Mouse (Mus musculus) kidney, embryonic 15.5 days (tissue): Measurements from ENCODE around the gene Cmtm4. TPM values are rescaled to one million over a fixed set of nuclear protein-coding genes. Genes with fewer than 3 reads are reported as not detected.

Experiments used
- ATAC-seq: fragments of 200-750 bp; cut with Nextera tagmentation; replicated peaks from 2 replicates; pipeline ENCODE4 v1.8.0; 2017; ENCODE audit warnings: moderate TSS enrichment; ENCODE audit not compliant: low FRiP score
- H3K27ac ChIP-seq: fragments of 300-500 bp; sonication (generic); 2 replicates; pipeline ENCODE4 v1.5.1; 2015; ENCODE audit warnings: mild to moderate bottlenecking, inconsistent platforms
- H3K27me3 ChIP-seq: fragments of 300-500 bp; sonication (generic); 2 replicates; pipeline ENCODE4 v1.6.1; 2015; ENCODE audit warnings: inconsistent platforms
- H3K36me3 ChIP-seq: fragments of 300-500 bp; sonication (generic); 2 replicates; pipeline ENCODE4 v1.6.1; 2015; ENCODE audit warnings: inconsistent platforms
- H3K4me1 ChIP-seq: fragments of 300-500 bp; sonication (generic); 2 replicates; pipeline ENCODE4 v1.6.1; 2015; ENCODE audit warnings: inconsistent platforms
- H3K4me2 ChIP-seq: fragments of 300-500 bp; sonication (generic); 2 replicates; pipeline ENCODE4 v1.6.1; 2015; ENCODE audit warnings: moderate library complexity, mild to moderate bottlenecking, inconsistent platforms
- H3K4me3 ChIP-seq: fragments of 300-500 bp; sonication (generic); replicated peaks from 2 replicates; pipeline ENCODE4 v1.5.1; 2015; ENCODE audit warnings: mild to moderate bottlenecking, inconsistent platforms
- H3K9ac ChIP-seq: fragments of 300-500 bp; sonication (generic); 2 replicates; pipeline ENCODE4 v1.6.1; 2015; ENCODE audit warnings: mild to moderate bottlenecking, inconsistent platforms
- H3K9me3 ChIP-seq: fragments of 300-500 bp; sonication (generic); replicated peaks from 2 replicates; pipeline ENCODE4 v1.6.1; 2016; ENCODE audit warnings: inconsistent platforms
- WGBS: fragments of 180-500 bp; shearing (Covaris S2); methylation state at CpG from one replicate; pipeline ENCODE4 v1.1.7; 2015; ENCODE audit warnings: mixed read lengths; 5-methylcytosine and 5-hydroxymethylcytosine counted together
- polyA plus RNA-seq: library from polyadenylated mRNA; unstranded; fragments of >200 nt; fragmentation: Nextera tagmentation; extraction: Ambion mirVana; gene quantifications from 2 replicates; pipeline ENCODE4 v1.2.1, GENCODE M21; 2015

The Cmtm4 gene
- polyA plus RNA-seq, 1 experiment from 2014 or later = 4.1 TPM

- no peak for ATAC-seq
- 86% methylated on average over 7 of the region's 7 CpGs for WGBS
Observed at GRCm38 (mm10) chr8:104408328-104409110, 12.9 kb upstream of the Cmtm4 start.

GRCm38 (mm10) chr8:104406340-104407128, 10.9 kb upstream of the Cmtm4 start:
- no peaks in the 10 kb centered on the region; the same call in 1 of the 2 replicates for H3K4me1 ChIP-seq
- 77% methylated on average over 6 of the region's 6 CpGs for WGBS
- no peak for ATAC-seq
- H3K27ac ChIP-seq = no peak overlapping the region
- no peak overlapping the region for H3K4me3 ChIP-seq
- no peak overlapping the region for H3K4me2 ChIP-seq
- H3K9me3 ChIP-seq = no peaks in the 10 kb centered on the region
- no peaks in the 10 kb centered on the region for H3K27me3 ChIP-seq
- no peaks in the 10 kb centered on the region for H3K36me3 ChIP-seq
- H3K9ac ChIP-seq = no peak overlapping the region

More at GRCm38 (mm10) chr8:104408328-104409110, 12.9 kb upstream of the Cmtm4 start:
- Histone ChIP-seq H3K36me3 (no peaks in the 10 kb centered on the region), H3K4me2 (no peak overlapping the region), H3K9me3 (no peaks in the 10 kb centered on the region), H3K27ac (no peak overlapping the region), H3K9ac (no peak overlapping the region), H3K27me3 (no peaks in the 10 kb centered on the region), H3K4me3 (no peak overlapping the region), H3K4me1 (peaks cover 10% of the 10 kb centered on the region)

GRCm38 (mm10) chr8:104405430-104406187, 10.0 kb upstream of the Cmtm4 start:
- Histone ChIP-seq H3K36me3 (no peaks in the 10 kb centered on the region), H3K4me1 (no peaks in the 10 kb centered on the region; the same call in 1 of the 2 replicates), H3K9me3 (no peaks in the 10 kb centered on the region), H3K27ac (no peak overlapping the region), H3K4me2 (no peak overlapping the region), H3K27me3 (no peaks in the 10 kb centered on the region), H3K4me3 (no peak overlapping the region), H3K9ac (no peak overlapping the region)
- WGBS = 59% methylated on average over 15 of the region's 15 CpGs
- ATAC-seq = no peak

- Histone ChIP-seq H3K4me1 (no peaks in the 10 kb centered on the region; the same call in 1 of the 2 replicates), H3K9me3 (no peaks in the 10 kb centered on the region), H3K4me3 (no peak overlapping the region), H3K4me2 (no peak overlapping the region), H3K9ac (no peak overlapping the region), H3K27me3 (no peaks in the 10 kb centered on the region), H3K27ac (no peak overlapping the region), H3K36me3 (no peaks in the 10 kb centered on the region)
- WGBS = 68% methylated on average over 3 of the region's 3 CpGs
- ATAC-seq = no peak
Observed at GRCm38 (mm10) chr8:104403596-104403995, 8.0 kb upstream of the Cmtm4 start.

- H3K4me1 ChIP-seq = peaks cover 24% of the 10 kb centered on the region
- H3K27ac ChIP-seq = peak overlapping the region; percentile 89
- no peaks in the 10 kb centered on the region; the same call in 1 of the 2 replicates for H3K9me3 ChIP-seq
- under 1% methylated on average over 79 of the region's 82 CpGs for WGBS
- peak overlapping the region; percentile 79 for H3K4me2 ChIP-seq
- H3K9ac ChIP-seq = peak overlapping the region; percentile 91
- no peaks in the 10 kb centered on the region for H3K27me3 ChIP-seq
- H3K4me3 ChIP-seq = peak overlapping the region; percentile 86
- ATAC-seq = peak; percentile 81
- no peaks in the 10 kb centered on the region for H3K36me3 ChIP-seq
Observed at GRCm38 (mm10) chr8:104394801-104395702, 555 bp downstream of the Cmtm4 start.

GRCm38 (mm10) chr8:104393767-104394166, 1.8 kb downstream of the Cmtm4 start:
- no peak for ATAC-seq
- H3K9me3 ChIP-seq = no peaks in the 10 kb centered on the region; the same call in 1 of the 2 replicates
- H3K4me1 ChIP-seq = peaks cover 24% of the 10 kb centered on the region
- no peak overlapping the region; the same call in 1 of the 2 replicates for H3K9ac ChIP-seq
- 0 out of 2 replicates have a peak overlapping the region, but pooled peaks have one; percentile 89 for H3K27ac ChIP-seq
- H3K4me2 ChIP-seq = peak overlapping the region; percentile 79
- 79% methylated on average over 6 of the region's 6 CpGs for WGBS
- peak overlapping the region; percentile 86 for H3K4me3 ChIP-seq
- H3K36me3 ChIP-seq = no peaks in the 10 kb centered on the region
- H3K27me3 ChIP-seq = no peaks in the 10 kb centered on the region

GRCm38 (mm10) chr8:104393139-104393538, 2.5 kb downstream of the Cmtm4 start:
- Histone ChIP-seq H3K4me2 (peak overlapping the region; percentile 79; the same call in 1 of the 2 replicates), H3K27me3 (no peaks in the 10 kb centered on the region), H3K4me3 (no peak overlapping the region), H3K9ac (no peak overlapping the region), H3K4me1 (peaks cover 25% of the 10 kb centered on the region), H3K27ac (no peak overlapping the region), H3K36me3 (no peaks in the 10 kb centered on the region), H3K9me3 (no peaks in the 10 kb centered on the region; the same call in 1 of the 2 replicates)
- 96% methylated on average over 7 of the region's 7 CpGs for WGBS
- no peak for ATAC-seq

- Histone ChIP-seq H3K9me3 (no peaks in the 10 kb centered on the region), H3K4me1 (peaks cover 49% of the 10 kb centered on the region), H3K27me3 (no peaks in the 10 kb centered on the region), H3K27ac (no peak overlapping the region), H3K4me2 (no peak overlapping the region), H3K4me3 (no peak overlapping the region), H3K9ac (no peak overlapping the region), H3K36me3 (no peaks in the 10 kb centered on the region)
- 90% methylated on average over 8 of the region's 8 CpGs for WGBS
- ATAC-seq = no peak
Observed at GRCm38 (mm10) chr8:104390245-104390644, 5.4 kb downstream of the Cmtm4 start.

GRCm38 (mm10) chr8:104387980-104388379, 7.6 kb downstream of the Cmtm4 start:
- ATAC-seq = peak; percentile 46; the same call in 1 of the 2 replicates
- no peak overlapping the region for H3K4me2 ChIP-seq

GRCm38 (mm10) chr8:104387501-104387900, 8.1 kb downstream of the Cmtm4 start:
- no peak overlapping the region for H3K4me3 ChIP-seq
- H3K4me2 ChIP-seq = no peak overlapping the region
- ATAC-seq = no peak
- 0 out of 2 replicates have a peak overlapping the region, but pooled peaks have one; percentile 48 for H3K27ac ChIP-seq
- peaks cover 51% of the 10 kb centered on the region for H3K4me1 ChIP-seq
- H3K9ac ChIP-seq = no peak overlapping the region
- H3K36me3 ChIP-seq = no peaks in the 10 kb centered on the region
- H3K27me3 ChIP-seq = no peaks in the 10 kb centered on the region
- no peaks in the 10 kb centered on the region for H3K9me3 ChIP-seq
- WGBS = 51% methylated on average over 7 of the region's 7 CpGs

More at GRCm38 (mm10) chr8:104387980-104388379, 7.6 kb downstream of the Cmtm4 start:
- H3K27me3 ChIP-seq = no peaks in the 10 kb centered on the region
- 0 out of 2 replicates have a peak overlapping the region, but pooled peaks have one; percentile 48 for H3K27ac ChIP-seq
- no peak overlapping the region for H3K4me3 ChIP-seq
- no peaks in the 10 kb centered on the region for H3K9me3 ChIP-seq
- WGBS = 74% methylated on average over 2 of the region's 2 CpGs
- H3K9ac ChIP-seq = no peak overlapping the region
- peaks cover 46% of the 10 kb centered on the region for H3K4me1 ChIP-seq
- H3K36me3 ChIP-seq = no peaks in the 10 kb centered on the region

- H3K27me3 ChIP-seq = no peaks in the 10 kb centered on the region
- no peak overlapping the region for H3K27ac ChIP-seq
- H3K9ac ChIP-seq = no peak overlapping the region
- no peaks in the 10 kb centered on the region for H3K36me3 ChIP-seq
- 25% methylated on average over 4 of the region's 4 CpGs for WGBS
- ATAC-seq = no peak
- peaks cover 57% of the 10 kb centered on the region for H3K4me1 ChIP-seq
- H3K4me3 ChIP-seq = no peak overlapping the region
- H3K9me3 ChIP-seq = no peaks in the 10 kb centered on the region
- H3K4me2 ChIP-seq = no peak overlapping the region
Observed at GRCm38 (mm10) chr8:104386693-104387092, 8.9 kb downstream of the Cmtm4 start.
